Mouse (Mus musculus): ENCODE results near the gene Rab8a.

GRCm38 (mm10) chr8:72219541-72220363 is 58.8 kb downstream of the Rab8a start, which contains the start of gene Fam32a:
- TF ChIP-seq CTCF (IDR thresholded peaks at IDR 0.05; ENCODE audit: extremely low read depth, insufficient read depth, insufficient read length, insufficient replicate concordance) (no peak), POLR2A (IDR thresholded peaks at IDR 0.05; ENCODE audit: low read depth, low read length) (no peak)
